Mouse (Mus musculus): ENCODE measurements at regions not wholly inside any gene's neighbourhood (a gene's known extent, or its start where the extent isn't known, plus 50 kb on each side); places are given as distances from the start of the nearest gene placed in this dataset.

DNA sequence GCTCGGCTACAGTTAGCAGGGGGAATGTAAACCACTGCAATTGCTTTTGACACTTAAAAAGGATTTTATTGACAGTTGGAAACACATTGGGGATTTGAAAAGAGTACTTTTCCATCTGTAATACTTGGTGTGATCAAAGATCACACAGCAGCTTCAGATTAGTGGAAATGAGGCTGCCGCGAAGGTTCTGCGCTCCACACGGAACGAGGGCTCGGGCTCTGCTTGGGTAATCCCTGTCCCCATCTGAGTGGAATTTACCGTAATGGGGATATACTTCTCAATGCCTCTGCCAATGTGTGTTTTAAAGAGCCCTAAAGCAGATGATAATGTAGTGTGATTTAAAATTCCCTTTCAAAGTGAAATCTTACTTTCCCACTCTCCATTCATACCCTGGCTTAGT, 194.4 kb upstream of the Adamts16 start:
- Histone ChIP-seq H3K79me2 (ENCODE audit: control insufficient read depth, insufficient read depth, low read length, poor library complexity) (no peaks in the 10 kb centered on the region), H3K27me3 (ENCODE audit: control insufficient read depth in 1 of 2, insufficient read depth in 2 of 2, low read length in 2 of 2) (no peaks in the 10 kb centered on the region), H3K27ac (ENCODE audit: control insufficient read depth, low read depth, low read length) (no peak overlapping the region), H3K9ac (ENCODE audit: control insufficient read depth, low read depth, low read length, poor library complexity, severe bottlenecking) (no peak overlapping the region), H3K4me3 (ENCODE audit: control insufficient read depth in 1 of 2, insufficient read depth in 1 of 2, low read depth in 2 of 2, low read length in 2 of 2) (no peak overlapping the region), H3K9me3 (replicated peaks; ENCODE audit: insufficient read depth, low read length) (no peaks in the 10 kb centered on the region), H3K4me1 (ENCODE audit: control insufficient read depth in 1 of 2, insufficient read depth in 2 of 2, low read length in 2 of 2) (no peaks in the 10 kb centered on the region), H3K36me3 (ENCODE audit: control insufficient read depth in 1 of 2, insufficient read depth in 2 of 2, low read length in 2 of 2) (no peaks in the 10 kb centered on the region)
- no peak for TF ChIP-seq MAZ (IDR thresholded peaks at IDR 0.05; ENCODE audit: low read depth, low read length)
- no peak for TF ChIP-seq BHLHE40 (IDR thresholded peaks at IDR 0.05; ENCODE audit: borderline replicate concordance, low read depth, low read length)
- no peak for TF ChIP-seq MAX (IDR thresholded peaks at IDR 0.05; ENCODE audit: low read length)
- no peak for TF ChIP-seq NRF1 (IDR thresholded peaks at IDR 0.05; ENCODE audit: insufficient read depth, low read depth, low read length, poor library complexity, severe bottlenecking)
- no peak for TF ChIP-seq RCOR1 (IDR thresholded peaks at IDR 0.05; ENCODE audit: low read depth, low read length)
- TF ChIP-seq EP300 (IDR thresholded peaks at IDR 0.05; ENCODE audit: low read depth in 1 of 2, low read length in 2 of 2) = no peak
- DNase-seq (ENCODE audit: low read depth, low spot score) = no peak

DNA sequence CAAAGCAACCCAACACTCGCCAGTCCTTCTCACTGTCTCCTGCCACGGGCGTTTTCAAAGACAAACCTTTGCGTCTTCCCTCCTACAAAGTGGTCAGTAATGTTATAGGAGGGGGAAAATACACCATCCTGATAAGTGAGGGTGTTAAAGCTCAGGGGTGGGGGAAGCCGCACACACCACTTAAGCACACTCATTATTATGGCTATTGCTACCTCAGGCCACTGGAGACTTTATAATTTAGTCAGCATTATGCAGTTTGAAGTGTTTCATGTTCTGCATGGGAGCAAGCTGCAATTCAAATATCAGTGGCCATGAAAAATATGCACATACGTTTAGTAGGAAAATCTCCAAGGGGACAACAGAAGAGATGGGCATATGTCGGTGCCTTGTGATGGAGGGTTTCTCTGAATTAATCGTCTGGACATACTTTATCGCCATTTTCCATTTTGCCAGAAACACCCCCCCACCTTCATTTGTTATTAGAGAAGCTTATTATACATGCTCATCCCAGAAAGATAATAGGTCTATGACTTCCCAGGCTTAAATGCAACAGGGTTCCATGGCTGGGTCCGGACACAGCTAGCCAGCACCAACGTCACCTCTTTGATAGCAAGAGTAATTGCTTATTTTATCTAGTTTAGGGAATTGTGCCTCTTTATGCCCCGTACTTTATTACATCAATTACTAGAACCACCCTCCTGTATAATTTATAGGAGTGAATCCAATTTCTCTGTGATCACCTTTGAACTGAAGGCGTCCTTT, 193.5 kb upstream of the Adamts16 start:
- no peaks in the 10 kb centered on the region for H3K36me3 ChIP-seq (ENCODE audit: control insufficient read depth in 1 of 2, insufficient read depth in 2 of 2, low read length in 2 of 2)
- no peaks in the 10 kb centered on the region for H3K27me3 ChIP-seq (ENCODE audit: control insufficient read depth in 1 of 2, insufficient read depth in 2 of 2, low read length in 2 of 2)
- no peak overlapping the region for H3K27ac ChIP-seq (ENCODE audit: control insufficient read depth, low read depth, low read length)
- no peaks in the 10 kb centered on the region for H3K4me1 ChIP-seq (ENCODE audit: control insufficient read depth in 1 of 2, insufficient read depth in 2 of 2, low read length in 2 of 2)
- no peaks in the 10 kb centered on the region for H3K9me3 ChIP-seq (replicated peaks; ENCODE audit: insufficient read depth, low read length)
- no peak overlapping the region for H3K9ac ChIP-seq (ENCODE audit: control insufficient read depth, low read depth, low read length, poor library complexity, severe bottlenecking)
- DNase-seq (ENCODE audit: low read depth, low spot score) = no peak
- no peak overlapping the region for H3K4me3 ChIP-seq (ENCODE audit: control insufficient read depth in 1 of 2, insufficient read depth in 1 of 2, low read depth in 2 of 2, low read length in 2 of 2)
- H3K79me2 ChIP-seq (ENCODE audit: control insufficient read depth, insufficient read depth, low read length, poor library complexity) = no peaks in the 10 kb centered on the region
- TF ChIP-seq KAT2A (conservative IDR thresholded peaks at IDR 0.05; ENCODE audit: low read depth, low read length) (no peak), RAD21 (IDR thresholded peaks at IDR 0.05; ENCODE audit: low read depth, low read length) (no peak), NRF1 (IDR thresholded peaks at IDR 0.05; ENCODE audit: insufficient read depth, low read depth, low read length, poor library complexity, severe bottlenecking) (no peak), SIN3A (IDR thresholded peaks at IDR 0.05; ENCODE audit: low read length) (no peak), ETS1 (IDR thresholded peaks at IDR 0.05; ENCODE audit: low read depth, low read length) (no peak), ZMIZ1 (IDR thresholded peaks at IDR 0.05; ENCODE audit: low read depth, low read length) (no peak), ZC3H11A (IDR thresholded peaks at IDR 0.05; ENCODE audit: low read depth, low read length) (no peak), POLR2AphosphoS2 (IDR thresholded peaks at IDR 0.05; ENCODE audit: low read length) (no peak)

DNA sequence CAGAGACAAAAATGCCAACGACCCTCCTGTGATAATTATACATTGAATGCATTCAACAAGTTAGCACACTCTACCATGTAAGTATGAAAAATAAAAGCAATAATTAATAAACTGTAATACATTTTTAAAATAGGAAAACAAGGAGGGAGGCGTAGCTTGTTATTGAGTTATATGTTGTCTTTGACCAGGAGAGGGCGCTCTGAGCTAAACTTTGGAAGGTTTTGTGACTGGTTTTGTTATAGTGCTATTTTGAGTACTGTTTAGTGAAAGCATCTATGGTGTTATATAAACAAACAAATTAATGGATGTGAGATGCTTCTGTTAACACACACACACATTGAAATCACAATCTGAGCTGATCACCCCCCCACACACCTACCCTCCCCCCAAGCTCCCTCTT, 166.6 kb upstream of the Adamts16 start:
- no peaks in the 10 kb centered on the region for H3K36me3 ChIP-seq (ENCODE audit: control insufficient read depth in 1 of 2, insufficient read depth in 2 of 2, low read length in 2 of 2)
- DNase-seq (ENCODE audit: low read depth, low spot score) = peak; percentile 41
- H3K9ac ChIP-seq (ENCODE audit: control insufficient read depth, low read depth, low read length, poor library complexity, severe bottlenecking) = no peak overlapping the region
- no peaks in the 10 kb centered on the region for H3K9me3 ChIP-seq (replicated peaks; ENCODE audit: insufficient read depth, low read length)
- H3K79me2 ChIP-seq (ENCODE audit: control insufficient read depth, insufficient read depth, low read length, poor library complexity) = no peaks in the 10 kb centered on the region
- H3K27ac ChIP-seq (ENCODE audit: control insufficient read depth, low read depth, low read length) = no peak overlapping the region
- no peaks in the 10 kb centered on the region for H3K27me3 ChIP-seq (ENCODE audit: control insufficient read depth in 1 of 2, insufficient read depth in 2 of 2, low read length in 2 of 2)
- TF ChIP-seq ZC3H11A (IDR thresholded peaks at IDR 0.05; ENCODE audit: low read depth, low read length) = peak; percentile 30; the same call in 1 of the 2 replicates
- peak in 2 of 3 experiments; percentile 27 to 53; a peak in 4 of 6 replicates for TF ChIP-seq CTCF (IDR thresholded peaks at IDR 0.05 in 2 of 3, conservative IDR thresholded peaks at IDR 0.05 in 1 of 3; ENCODE audit: control insufficient read depth in 1 of 3, insufficient read depth in 1 of 3, low read depth in 2 of 3, low read length in 3 of 3, poor library complexity in 1 of 3, severe bottlenecking in 1 of 3)
- TF ChIP-seq SMC3 (IDR thresholded peaks at IDR 0.05; ENCODE audit: low read depth, low read length) = peak; percentile 37
- no peak for TF ChIP-seq GABPA (IDR thresholded peaks at IDR 0.05; ENCODE audit: low read depth, low read length)
- peak; percentile 65 for TF ChIP-seq RAD21 (IDR thresholded peaks at IDR 0.05; ENCODE audit: low read depth, low read length)
- no peak overlapping the region for H3K4me3 ChIP-seq (ENCODE audit: control insufficient read depth in 1 of 2, insufficient read depth in 1 of 2, low read depth in 2 of 2, low read length in 2 of 2)
- H3K4me1 ChIP-seq (ENCODE audit: control insufficient read depth in 1 of 2, insufficient read depth in 2 of 2, low read length in 2 of 2) = no peaks in the 10 kb centered on the region
